Mouse (Mus musculus): Measurements from ENCODE around the gene Il7r.

DNA sequence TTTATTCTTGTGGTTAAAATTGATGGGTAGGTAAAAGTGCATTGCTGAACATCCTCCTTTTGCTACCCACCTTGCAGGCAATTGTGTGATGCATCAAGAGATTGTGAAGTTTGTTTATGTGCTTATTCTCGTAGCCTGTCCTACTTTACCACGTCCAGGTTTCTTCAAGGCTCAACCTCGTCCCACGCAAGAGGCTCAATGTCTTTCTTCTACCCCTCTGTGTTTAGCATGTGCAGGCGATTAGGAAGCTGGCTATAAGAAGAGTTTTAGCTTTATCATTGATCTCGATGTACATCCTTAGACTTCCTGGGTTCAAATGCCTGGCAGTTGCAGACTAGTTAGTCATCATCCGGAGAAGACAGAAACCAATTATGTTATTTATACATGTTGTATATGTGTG, 42.7 kb upstream of the Il7r start:
- TF ChIP-seq GATA1 (IDR thresholded peaks at IDR 0.05; ENCODE audit: low read length) (no peak), TAL1 (IDR thresholded peaks at IDR 0.05; ENCODE audit: low read length) (no peak)
